Mouse (Mus musculus): ENCODE measurements around the gene Prkce. TPM values are rescaled to one million over a fixed set of nuclear protein-coding genes. Genes with fewer than 3 reads are reported as not detected.

Gene Prkce
- total and polyA plus RNA-seq, 3 experiments, result 2.0 to 6.1 (median 2.7) TPM

DNA sequence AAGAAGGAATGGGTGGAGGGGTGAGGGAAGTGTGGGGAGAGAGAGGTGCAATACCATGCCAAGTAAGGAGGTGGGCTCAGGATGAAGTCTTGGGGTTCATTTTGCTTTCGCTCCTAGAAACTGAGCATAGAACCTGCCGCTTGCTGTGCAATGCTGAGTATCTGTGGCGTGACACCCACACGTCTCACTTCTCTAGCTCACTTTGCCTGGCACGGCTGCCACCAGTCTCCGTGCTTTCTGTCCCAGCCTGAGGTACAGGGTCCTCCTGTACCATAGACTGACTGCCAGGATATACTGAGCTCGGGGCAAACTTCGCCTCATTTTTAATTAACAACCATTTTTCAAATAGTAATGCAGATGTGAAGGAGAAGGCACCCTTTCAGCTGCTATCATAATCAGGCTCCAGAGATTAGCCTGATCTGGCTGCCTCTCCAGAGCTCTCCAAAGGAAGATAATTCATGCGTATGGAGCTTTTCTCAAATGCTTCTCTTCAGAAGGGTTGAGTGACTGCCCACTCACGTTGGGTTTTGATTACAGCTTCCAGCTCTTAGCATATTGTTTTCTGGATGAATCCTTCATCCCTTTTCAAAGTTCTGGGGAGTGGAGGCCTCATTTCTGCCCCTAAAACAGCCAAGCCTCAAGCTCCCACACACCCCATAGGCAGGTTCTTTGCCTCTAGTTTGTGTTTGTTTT, 253.2 kb downstream of the Prkce start:
- peaks cover 35% of the 10 kb centered on the region for H3K9me3 ChIP-seq (replicated peaks)
- H3K36me3 ChIP-seq (replicated peaks), result no peaks in the 10 kb centered on the region
- no peaks in the 10 kb centered on the region for H3K4me1 ChIP-seq (ENCODE audit: insufficient read depth, low read depth, low read length)
- no peak overlapping the region for H3K4me3 ChIP-seq (ENCODE audit: low read depth, low read length)
- no peak for DNase-seq (ENCODE audit: low spot score)
- ATAC-seq (ENCODE audit: extremely low read depth, insufficient number of reproducible peaks, low FRiP score, poor library complexity, severe bottlenecking), result no peak
- no peaks in the 10 kb centered on the region; the same call in 1 of the 2 replicates for H3K27me3 ChIP-seq (ENCODE audit: insufficient read depth, low read length)
- TF ChIP-seq TAL1 (conservative IDR thresholded peaks at IDR 0.05; ENCODE audit: low read depth, low read length) (no peak), POLR2AphosphoS5 (IDR thresholded peaks at IDR 0.05; ENCODE audit: insufficient replicate concordance, low read depth, low read length) (no peak), CTCF (IDR thresholded peaks at IDR 0.05; ENCODE audit: low read depth, low read length) (no peak), GATA2 (IDR thresholded peaks at IDR 0.05; ENCODE audit: borderline replicate concordance, low read depth, low read length) (no peak), GATA1 (IDR thresholded peaks at IDR 0.05; ENCODE audit: borderline replicate concordance, low read length) (no peak)

DNA sequence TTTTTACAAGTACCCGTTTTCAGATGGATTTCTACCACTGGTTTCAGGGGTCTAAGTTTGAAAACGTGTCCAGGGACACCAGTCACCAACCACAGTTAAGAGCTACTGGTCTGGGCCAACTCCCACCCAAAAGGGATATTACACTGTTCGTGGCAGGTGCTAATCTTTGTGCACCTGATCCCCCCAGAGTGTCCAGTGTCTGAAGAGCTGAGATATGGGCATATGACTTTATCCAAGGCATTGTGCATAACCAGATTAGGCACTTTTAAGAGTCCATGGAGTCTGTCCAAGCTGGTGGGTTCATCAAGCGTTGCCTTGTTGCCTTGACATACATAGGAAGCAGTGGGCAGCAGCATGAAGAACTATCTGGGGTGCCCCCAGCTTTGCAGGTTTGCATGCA, 254.4 kb downstream of the Prkce start:
- TF ChIP-seq GATA1 (IDR thresholded peaks at IDR 0.05; ENCODE audit: borderline replicate concordance, low read length) (no peak), CTCF (IDR thresholded peaks at IDR 0.05; ENCODE audit: low read depth, low read length) (no peak), TAL1 (conservative IDR thresholded peaks at IDR 0.05; ENCODE audit: low read depth, low read length) (no peak), POLR2AphosphoS5 (IDR thresholded peaks at IDR 0.05; ENCODE audit: insufficient replicate concordance, low read depth, low read length) (no peak), GATA2 (IDR thresholded peaks at IDR 0.05; ENCODE audit: borderline replicate concordance, low read depth, low read length) (no peak)
- Histone ChIP-seq H3K4me3 (ENCODE audit: low read depth, low read length) (no peak overlapping the region), H3K9me3 (replicated peaks) (peaks cover 29% of the 10 kb centered on the region), H3K4me1 (ENCODE audit: insufficient read depth, low read depth, low read length) (no peaks in the 10 kb centered on the region), H3K27me3 (ENCODE audit: insufficient read depth, low read length) (no peaks in the 10 kb centered on the region; the same call in 1 of the 2 replicates), H3K36me3 (replicated peaks) (no peaks in the 10 kb centered on the region)
- DNase-seq (ENCODE audit: low spot score) (no peak), ATAC-seq (ENCODE audit: extremely low read depth, insufficient number of reproducible peaks, low FRiP score, poor library complexity, severe bottlenecking) (no peak)

DNA sequence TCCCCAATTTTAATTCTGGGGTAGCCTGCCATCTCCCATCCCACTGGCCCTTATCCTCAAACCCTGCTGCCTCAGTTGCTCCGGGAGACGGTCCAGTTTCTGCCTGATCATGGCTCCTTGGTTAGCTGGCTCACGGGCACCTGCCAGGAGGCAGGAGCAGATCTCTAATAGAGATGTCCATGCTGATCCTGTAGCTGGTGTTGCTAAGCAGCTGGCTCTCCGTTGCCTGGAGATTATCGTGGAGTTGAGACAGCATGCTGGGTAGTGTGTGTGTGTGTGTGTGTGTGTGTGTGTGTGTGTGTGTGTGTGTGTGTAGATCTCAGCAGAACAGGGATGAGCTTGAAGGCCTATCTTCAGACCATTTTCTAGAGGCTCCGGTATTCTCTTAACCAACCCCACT, 262.3 kb downstream of the Prkce start:
- Histone ChIP-seq H3K36me3 (replicated peaks) (no peaks in the 10 kb centered on the region), H3K27me3 (ENCODE audit: insufficient read depth, low read length) (no peaks in the 10 kb centered on the region), H3K4me3 (ENCODE audit: low read depth, low read length) (no peak overlapping the region), H3K4me1 (ENCODE audit: insufficient read depth, low read depth, low read length) (no peaks in the 10 kb centered on the region), H3K9me3 (replicated peaks) (peaks cover 21% of the 10 kb centered on the region)
- no peak for TF ChIP-seq GATA1 (IDR thresholded peaks at IDR 0.05; ENCODE audit: borderline replicate concordance, low read length)
- TF ChIP-seq GATA2 (IDR thresholded peaks at IDR 0.05; ENCODE audit: borderline replicate concordance, low read depth, low read length), result no peak
- TF ChIP-seq CTCF (IDR thresholded peaks at IDR 0.05; ENCODE audit: low read depth, low read length), result no peak
- no peak for TF ChIP-seq POLR2AphosphoS5 (IDR thresholded peaks at IDR 0.05; ENCODE audit: insufficient replicate concordance, low read depth, low read length)
- ATAC-seq (ENCODE audit: extremely low read depth, insufficient number of reproducible peaks, low FRiP score, poor library complexity, severe bottlenecking) (no peak), DNase-seq (ENCODE audit: low spot score) (no peak)

DNA sequence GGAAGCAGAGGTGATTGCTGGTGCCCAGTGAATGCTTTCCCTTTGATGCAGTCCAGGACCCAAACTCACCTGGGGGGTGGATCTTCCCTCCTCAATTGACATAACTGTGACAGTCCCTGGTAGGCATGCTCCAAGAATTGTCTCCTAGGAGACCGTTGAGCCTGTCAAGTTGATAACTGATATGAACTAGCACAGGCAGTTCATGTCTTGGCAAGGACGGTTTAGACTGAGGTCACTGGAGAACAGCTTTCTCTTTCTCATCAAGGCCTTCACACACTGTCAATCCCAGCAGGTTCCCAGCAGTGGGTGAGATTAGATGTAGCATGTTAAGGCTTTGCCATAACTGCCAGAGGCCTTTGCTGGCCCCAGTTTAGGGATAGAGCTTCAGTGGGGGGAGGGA, 265.5 kb downstream of the Prkce start:
- no peak for TF ChIP-seq GATA1 (IDR thresholded peaks at IDR 0.05; ENCODE audit: borderline replicate concordance, low read length)
- TF ChIP-seq TAL1 (conservative IDR thresholded peaks at IDR 0.05; ENCODE audit: low read depth, low read length), result no peak
- no peak for TF ChIP-seq CTCF (IDR thresholded peaks at IDR 0.05; ENCODE audit: low read depth, low read length)
- TF ChIP-seq GATA2 (IDR thresholded peaks at IDR 0.05; ENCODE audit: borderline replicate concordance, low read depth, low read length), result no peak
- no peak for TF ChIP-seq POLR2AphosphoS5 (IDR thresholded peaks at IDR 0.05; ENCODE audit: insufficient replicate concordance, low read depth, low read length)
- no peak for DNase-seq (ENCODE audit: low spot score)
- Histone ChIP-seq H3K4me3 (ENCODE audit: low read depth, low read length) (no peak overlapping the region), H3K4me1 (ENCODE audit: insufficient read depth, low read depth, low read length) (no peaks in the 10 kb centered on the region), H3K27me3 (ENCODE audit: insufficient read depth, low read length) (no peaks in the 10 kb centered on the region), H3K9me3 (replicated peaks) (peaks cover 20% of the 10 kb centered on the region), H3K36me3 (replicated peaks) (no peaks in the 10 kb centered on the region)
- no peak for ATAC-seq (ENCODE audit: extremely low read depth, insufficient number of reproducible peaks, low FRiP score, poor library complexity, severe bottlenecking)

DNA sequence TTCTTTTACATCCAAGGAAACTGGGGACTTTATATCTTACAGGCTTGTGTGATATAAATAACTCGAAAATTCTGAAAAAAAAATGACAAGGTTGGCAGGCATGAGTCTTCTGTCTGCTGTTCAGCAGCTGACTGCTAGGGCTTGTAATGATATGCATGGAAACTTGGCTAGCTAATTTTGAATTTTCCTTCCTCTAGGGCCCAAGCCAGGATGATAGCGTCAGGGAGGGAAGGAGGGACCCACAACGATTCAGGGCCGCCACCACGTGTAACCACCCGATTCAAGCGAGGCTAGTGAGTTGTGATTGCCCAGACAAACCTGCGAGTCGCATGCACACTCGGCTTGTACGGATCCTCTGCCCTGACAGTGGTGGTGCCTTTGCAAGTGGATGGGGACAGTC, 266.2 kb downstream of the Prkce start:
- no peaks in the 10 kb centered on the region for H3K4me1 ChIP-seq (ENCODE audit: insufficient read depth, low read depth, low read length)
- DNase-seq (ENCODE audit: low spot score) (no peak), ATAC-seq (ENCODE audit: extremely low read depth, insufficient number of reproducible peaks, low FRiP score, poor library complexity, severe bottlenecking) (no peak)
- H3K27me3 ChIP-seq (ENCODE audit: insufficient read depth, low read length), result no peaks in the 10 kb centered on the region
- peaks cover 20% of the 10 kb centered on the region for H3K9me3 ChIP-seq (replicated peaks)
- no peaks in the 10 kb centered on the region for H3K36me3 ChIP-seq (replicated peaks)
- TF ChIP-seq POLR2AphosphoS5 (IDR thresholded peaks at IDR 0.05; ENCODE audit: insufficient replicate concordance, low read depth, low read length) (no peak), TAL1 (conservative IDR thresholded peaks at IDR 0.05; ENCODE audit: low read depth, low read length) (no peak), GATA1 (IDR thresholded peaks at IDR 0.05; ENCODE audit: borderline replicate concordance, low read length) (no peak), CTCF (IDR thresholded peaks at IDR 0.05; ENCODE audit: low read depth, low read length) (no peak), GATA2 (IDR thresholded peaks at IDR 0.05; ENCODE audit: borderline replicate concordance, low read depth, low read length) (no peak)
- H3K4me3 ChIP-seq (ENCODE audit: low read depth, low read length), result no peak overlapping the region

DNA sequence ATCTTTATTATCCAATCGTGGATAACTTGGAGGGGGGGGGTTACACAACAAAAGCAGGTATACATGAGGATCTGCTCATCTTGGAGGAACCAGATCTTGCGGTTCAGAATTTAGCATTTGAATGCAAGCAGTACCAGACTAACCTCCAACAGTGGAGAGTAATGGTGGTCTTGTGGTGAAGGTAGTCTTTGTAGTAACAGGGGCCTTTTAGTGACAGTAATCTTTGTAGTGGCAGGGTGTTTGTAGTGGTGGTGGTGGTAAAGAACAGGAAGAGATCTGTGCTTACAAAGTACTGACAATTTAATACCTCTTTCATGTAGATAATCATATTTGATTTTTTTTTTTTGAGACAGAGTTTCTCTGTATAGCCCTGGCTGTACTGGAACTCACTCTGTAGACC, 267.2 kb downstream of the Prkce start:
- Histone ChIP-seq H3K4me3 (ENCODE audit: low read depth, low read length) (no peak overlapping the region), H3K27me3 (ENCODE audit: insufficient read depth, low read length) (peaks cover 2% of the 10 kb centered on the region; the same call in 1 of the 2 replicates), H3K9me3 (replicated peaks) (peaks cover 20% of the 10 kb centered on the region), H3K4me1 (ENCODE audit: insufficient read depth, low read depth, low read length) (no peaks in the 10 kb centered on the region), H3K36me3 (replicated peaks) (no peaks in the 10 kb centered on the region)
- ATAC-seq (ENCODE audit: extremely low read depth, insufficient number of reproducible peaks, low FRiP score, poor library complexity, severe bottlenecking) (no peak), DNase-seq (ENCODE audit: low spot score) (no peak)
- no peak for TF ChIP-seq GATA2 (IDR thresholded peaks at IDR 0.05; ENCODE audit: borderline replicate concordance, low read depth, low read length)
- no peak for TF ChIP-seq POLR2AphosphoS5 (IDR thresholded peaks at IDR 0.05; ENCODE audit: insufficient replicate concordance, low read depth, low read length)
- no peak for TF ChIP-seq CTCF (IDR thresholded peaks at IDR 0.05; ENCODE audit: low read depth, low read length)
- no peak for TF ChIP-seq TAL1 (conservative IDR thresholded peaks at IDR 0.05; ENCODE audit: low read depth, low read length)
- no peak for TF ChIP-seq GATA1 (IDR thresholded peaks at IDR 0.05; ENCODE audit: borderline replicate concordance, low read length)

All from G1E (cell line).